Mouse (Mus musculus): ENCODE results near the gene Taok2. TPM values are rescaled to one million over a fixed set of nuclear protein-coding genes. Genes with fewer than 3 reads are reported as not detected.
"Not testable (repeated sequence)": the region's sequence is repeated elsewhere in the genome, so short reads cannot be mapped to it uniquely, and the experiment has no call there.

Taok2 gene
- polyA plus RNA-seq, 1 experiment: 58.5 TPM

DNA sequence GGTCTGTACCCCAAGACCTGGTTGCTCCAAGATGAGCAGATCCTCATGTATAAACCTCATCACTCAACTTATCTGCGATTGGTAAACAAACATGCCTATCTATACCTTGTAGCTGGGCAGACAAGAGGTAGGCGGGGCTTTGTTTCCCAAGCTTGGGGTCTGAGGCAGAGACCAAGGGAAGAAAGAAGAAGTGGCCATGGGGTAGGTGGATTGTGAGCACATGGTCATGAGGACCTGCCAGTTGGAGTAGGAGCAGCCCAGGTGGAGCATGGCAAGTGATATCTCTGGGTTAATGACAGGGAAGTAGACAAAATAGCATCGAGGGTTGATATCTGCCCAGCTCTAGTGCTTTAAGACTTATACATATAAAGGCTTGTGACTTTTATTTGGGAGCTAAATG, 30.3 kb upstream of the Taok2 start:
- H3K4me1 ChIP-seq (ENCODE audit: control insufficient read depth, insufficient read depth, low read length): peaks cover 4% of the 10 kb centered on the region; the same call in 1 of the 2 replicates
- H3K4me3 ChIP-seq (ENCODE audit: insufficient read depth, low read length): no peak overlapping the region
- TF ChIP-seq CTCF (IDR thresholded peaks at IDR 0.05; ENCODE audit: low read depth, low read length): no peak
- no peak for TF ChIP-seq POLR2A (IDR thresholded peaks at IDR 0.05; ENCODE audit: borderline replicate concordance, low read depth, low read length)
- no peak overlapping the region for H3K27ac ChIP-seq (ENCODE audit: insufficient read depth, low read depth, low read length)

DNA sequence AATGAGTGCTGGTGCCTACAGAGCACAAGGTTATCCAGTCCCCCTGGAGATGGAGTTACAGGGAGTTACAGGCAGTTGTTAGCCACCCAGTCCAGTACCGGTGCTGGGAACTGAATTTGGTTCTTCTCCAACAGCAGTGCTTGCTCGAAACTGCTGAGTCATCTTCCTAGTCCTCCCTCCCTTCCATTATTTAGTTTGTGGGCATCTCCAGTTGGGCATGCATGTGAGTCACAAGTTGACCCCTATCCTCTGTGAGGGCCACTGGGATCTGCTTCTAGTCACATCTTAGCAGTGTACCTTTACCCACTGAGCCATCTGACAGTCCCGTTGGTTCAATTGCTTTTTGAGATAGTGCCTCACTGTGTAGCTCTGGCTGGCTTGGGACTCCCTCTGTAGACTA, 21.1 kb upstream of the Taok2 start:
- Histone ChIP-seq H3K4me1 (ENCODE audit: control insufficient read depth, insufficient read depth, low read length) (peaks cover 8% of the 10 kb centered on the region; the same call in 1 of the 2 replicates), H3K27ac (ENCODE audit: insufficient read depth, low read depth, low read length) (no peak overlapping the region), H3K4me3 (ENCODE audit: insufficient read depth, low read length) (no peak overlapping the region)
- TF ChIP-seq POLR2A (IDR thresholded peaks at IDR 0.05; ENCODE audit: borderline replicate concordance, low read depth, low read length) (no peak), CTCF (IDR thresholded peaks at IDR 0.05; ENCODE audit: low read depth, low read length) (no peak)

DNA sequence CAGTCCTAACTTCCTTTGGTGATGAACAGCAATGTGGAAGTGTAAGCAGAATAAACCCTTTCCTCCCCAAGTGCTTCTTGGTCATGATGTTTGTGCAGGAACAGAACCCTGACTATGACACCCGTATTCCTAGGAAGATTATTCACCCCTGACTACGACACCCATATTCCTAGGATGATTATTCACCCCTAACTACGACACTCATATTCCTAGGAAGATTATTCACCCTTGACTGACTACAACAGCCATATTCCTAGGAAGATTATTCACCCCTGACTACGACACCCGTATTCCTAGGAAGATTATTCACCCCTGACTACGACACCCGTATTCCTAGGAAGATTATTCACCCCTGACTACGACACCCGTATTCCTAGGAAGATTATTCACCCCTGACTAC, 15.3 kb upstream of the Taok2 start:
- not testable (repeated sequence) for H3K4me3 ChIP-seq (ENCODE audit: insufficient read depth, low read length); H3K27ac ChIP-seq (ENCODE audit: insufficient read depth, low read depth, low read length)
- peaks cover 17% of the 10 kb centered on the region for H3K4me1 ChIP-seq (ENCODE audit: control insufficient read depth, insufficient read depth, low read length)

DNA sequence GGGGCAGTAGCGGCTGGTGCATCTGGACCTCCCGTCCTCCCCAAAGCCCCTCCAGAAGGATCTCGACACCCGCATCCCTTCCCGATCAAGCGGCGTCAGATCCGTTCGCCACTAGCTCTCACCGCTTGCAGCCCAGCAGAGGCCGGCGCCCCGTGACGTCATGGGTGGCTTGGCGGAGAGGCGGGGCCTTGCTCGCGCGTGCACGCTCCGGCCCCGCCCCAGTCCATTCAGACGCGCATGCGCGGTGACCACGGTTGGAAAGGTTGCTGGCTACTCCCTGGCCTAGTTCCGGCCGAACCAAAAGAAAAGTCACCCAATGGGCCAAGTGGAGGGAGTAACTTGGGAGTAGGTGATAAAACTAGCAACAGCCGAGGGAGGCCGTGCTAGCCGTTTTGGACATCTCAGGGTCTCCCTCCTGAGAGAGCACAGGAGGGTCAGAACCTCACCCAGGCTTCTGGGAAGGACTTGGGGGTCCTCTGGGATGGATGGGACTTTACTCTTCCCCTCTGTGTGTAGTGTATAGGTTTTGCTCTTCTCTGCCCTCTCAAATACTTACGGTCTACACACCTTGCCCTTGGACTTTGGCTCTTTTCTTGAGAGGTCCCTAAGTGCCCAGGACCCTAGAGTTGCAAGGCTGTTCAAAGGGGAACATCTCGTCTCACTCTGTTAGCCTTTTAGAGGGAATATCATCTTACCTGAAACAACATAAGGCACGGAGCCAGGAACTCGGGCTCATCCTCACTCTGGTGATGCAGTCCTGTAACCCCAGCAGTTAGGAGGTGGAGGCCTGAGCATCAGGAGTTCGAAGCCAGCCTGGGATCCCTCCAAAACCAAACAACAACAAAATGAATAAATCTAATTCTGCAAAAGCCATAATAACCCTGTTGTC, 13.8 kb upstream of the Taok2 start:
- H3K27ac ChIP-seq (ENCODE audit: insufficient read depth, low read depth, low read length): peak overlapping the region; percentile 87
- H3K4me1 ChIP-seq (ENCODE audit: control insufficient read depth, insufficient read depth, low read length): peaks cover 23% of the 10 kb centered on the region
- TF ChIP-seq CTCF (IDR thresholded peaks at IDR 0.05; ENCODE audit: low read depth, low read length) (no peak), POLR2A (IDR thresholded peaks at IDR 0.05; ENCODE audit: borderline replicate concordance, low read depth, low read length) (no peak)
- peak overlapping the region; percentile 75 for H3K4me3 ChIP-seq (ENCODE audit: insufficient read depth, low read length)

DNA sequence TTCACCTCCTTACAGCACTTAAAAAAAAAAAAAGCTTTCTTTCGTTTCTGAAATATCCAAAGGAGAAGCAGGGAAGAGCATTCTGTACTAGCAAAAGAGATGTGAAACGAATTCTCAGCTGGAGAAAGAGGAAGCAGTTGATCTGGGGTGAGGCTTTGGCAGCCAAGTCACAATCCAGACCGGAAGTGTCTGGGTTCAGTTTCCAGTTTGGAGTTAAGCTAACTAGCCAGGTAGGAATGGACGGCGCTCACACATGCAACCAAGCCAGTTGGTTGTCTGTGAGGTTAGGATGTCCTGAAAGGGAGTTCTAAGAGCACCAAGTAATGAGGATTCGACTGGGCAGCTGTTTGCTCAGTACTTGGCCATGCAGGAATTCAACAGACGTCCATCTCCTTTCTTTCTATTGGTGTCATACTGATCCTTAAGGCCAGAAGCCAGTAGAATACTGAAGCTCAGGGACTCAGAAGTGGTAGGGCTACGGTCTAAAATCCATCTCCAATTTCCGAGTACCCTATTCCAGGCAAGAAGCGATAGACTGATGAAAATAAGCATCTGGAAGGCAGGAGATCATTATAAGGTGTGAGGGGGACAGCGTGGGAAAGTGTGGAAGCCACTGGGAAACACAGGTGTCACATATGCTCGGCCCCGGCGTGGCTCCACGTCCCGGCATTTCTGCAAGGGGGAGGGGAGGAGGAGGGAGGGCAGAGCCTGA, 13.0 kb upstream of the Taok2 start:
- Histone ChIP-seq H3K4me1 (ENCODE audit: control insufficient read depth, insufficient read depth, low read length) (peaks cover 23% of the 10 kb centered on the region), H3K4me3 (ENCODE audit: insufficient read depth, low read length) (peak overlapping the region; percentile 75), H3K27ac (ENCODE audit: insufficient read depth, low read depth, low read length) (peak overlapping the region; percentile 90)
- TF ChIP-seq CTCF (IDR thresholded peaks at IDR 0.05; ENCODE audit: low read depth, low read length): no peak
- no peak for TF ChIP-seq POLR2A (IDR thresholded peaks at IDR 0.05; ENCODE audit: borderline replicate concordance, low read depth, low read length)

DNA sequence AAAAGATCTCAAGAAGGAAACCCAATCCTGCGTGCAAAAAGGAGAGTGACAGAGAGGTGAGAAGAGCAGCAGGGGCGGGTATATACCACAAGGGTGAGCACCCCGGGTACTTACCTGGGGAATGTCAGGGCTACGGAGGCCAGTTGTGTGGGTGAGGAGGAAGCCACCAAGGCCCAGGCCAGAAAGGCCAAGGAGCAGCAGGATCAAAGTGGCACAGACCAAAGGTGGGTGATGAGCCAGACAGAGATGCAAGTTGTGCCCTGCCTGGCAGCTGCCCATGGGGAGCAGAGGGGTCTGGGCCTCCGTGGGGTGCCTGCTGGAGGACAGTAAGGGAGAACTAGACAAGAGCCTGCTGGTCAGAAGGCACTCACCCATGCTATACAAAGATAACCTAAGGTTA, 12.4 kb upstream of the Taok2 start:
- peaks cover 23% of the 10 kb centered on the region for H3K4me1 ChIP-seq (ENCODE audit: control insufficient read depth, insufficient read depth, low read length)
- TF ChIP-seq CTCF (IDR thresholded peaks at IDR 0.05; ENCODE audit: low read depth, low read length) (no peak), POLR2A (IDR thresholded peaks at IDR 0.05; ENCODE audit: borderline replicate concordance, low read depth, low read length) (no peak)
- H3K27ac ChIP-seq (ENCODE audit: insufficient read depth, low read depth, low read length): peak overlapping the region; percentile 90
- peak overlapping the region; percentile 53 for H3K4me3 ChIP-seq (ENCODE audit: insufficient read depth, low read length)

DNA sequence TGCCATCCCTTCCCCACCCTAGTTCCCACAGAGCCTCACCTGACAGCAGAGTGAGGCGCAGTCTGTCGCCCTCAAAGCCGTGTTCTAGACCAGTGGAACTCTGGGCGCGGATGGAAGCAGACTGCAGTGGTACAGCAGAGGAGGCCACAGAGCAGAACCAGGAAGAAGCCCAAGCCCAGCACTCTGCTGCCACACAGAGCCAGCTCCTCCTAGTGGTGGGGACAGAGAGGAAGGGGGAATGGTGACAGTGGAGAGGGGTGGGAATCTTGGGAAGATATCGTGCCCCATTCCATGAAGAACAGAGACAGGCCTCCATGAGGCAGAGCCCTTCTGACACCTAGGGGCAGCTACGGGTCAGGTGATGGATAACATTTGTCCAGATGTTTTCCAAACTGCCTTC, 4.3 kb upstream of the Taok2 start:
- H3K4me3 ChIP-seq (ENCODE audit: insufficient read depth, low read length): no peak overlapping the region
- H3K4me1 ChIP-seq (ENCODE audit: control insufficient read depth, insufficient read depth, low read length): peaks cover 9% of the 10 kb centered on the region
- TF ChIP-seq CTCF (IDR thresholded peaks at IDR 0.05; ENCODE audit: low read depth, low read length): peak; percentile 53; the same call in 1 of the 2 replicates
- TF ChIP-seq POLR2A (IDR thresholded peaks at IDR 0.05; ENCODE audit: borderline replicate concordance, low read depth, low read length): no peak
- H3K27ac ChIP-seq (ENCODE audit: insufficient read depth, low read depth, low read length): no peak overlapping the region

DNA sequence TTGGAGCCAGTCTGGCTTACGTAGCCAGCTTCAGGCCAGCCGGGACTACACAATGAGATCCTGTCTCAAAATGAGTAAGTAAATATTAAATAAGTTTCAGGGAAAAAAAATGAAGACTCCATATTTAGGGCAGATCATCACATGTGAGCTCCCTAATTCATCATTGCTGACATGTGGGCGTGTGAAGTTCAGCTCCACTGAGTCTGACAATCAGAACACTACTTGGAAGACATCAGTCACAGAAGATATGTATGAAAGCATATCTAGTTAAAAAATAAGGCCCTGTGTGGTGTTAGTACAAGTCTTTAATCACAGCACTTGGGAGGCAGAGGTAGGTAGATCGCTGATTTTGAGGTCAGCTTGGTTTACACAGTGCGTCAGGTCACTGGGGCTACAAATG, 2.8 kb upstream of the Taok2 start:
- Histone ChIP-seq H3K4me3 (ENCODE audit: insufficient read depth, low read length) (no peak overlapping the region), H3K27ac (ENCODE audit: insufficient read depth, low read depth, low read length) (no peak overlapping the region), H3K4me1 (ENCODE audit: control insufficient read depth, insufficient read depth, low read length) (peaks cover 18% of the 10 kb centered on the region)
- TF ChIP-seq CTCF (IDR thresholded peaks at IDR 0.05; ENCODE audit: low read depth, low read length) (no peak), POLR2A (IDR thresholded peaks at IDR 0.05; ENCODE audit: borderline replicate concordance, low read depth, low read length) (no peak)

DNA sequence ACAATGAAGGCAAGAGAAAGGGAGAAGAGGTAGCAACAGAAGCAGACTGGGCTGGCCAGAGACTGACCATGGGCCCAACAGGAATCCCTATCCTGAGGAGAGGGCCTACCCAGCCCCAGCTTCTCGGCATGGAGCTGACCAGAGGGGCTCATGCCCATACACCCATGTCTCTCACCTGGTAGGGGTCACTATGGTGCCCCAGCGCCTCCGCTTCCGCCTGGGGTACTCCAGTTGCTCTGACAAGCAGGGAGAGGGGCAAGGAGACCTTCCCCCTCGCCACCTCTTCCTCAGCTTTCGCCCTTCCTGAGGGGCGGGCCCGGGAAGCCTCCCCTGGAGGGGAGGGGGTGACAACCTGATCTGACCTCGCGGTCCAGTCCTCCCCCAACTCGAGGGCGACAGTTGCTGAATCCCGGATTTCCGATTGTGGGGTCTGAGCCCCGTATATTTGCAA, 747 bp downstream of the Taok2 start:
- TF ChIP-seq CTCF (IDR thresholded peaks at IDR 0.05; ENCODE audit: low read depth, low read length) (no peak), POLR2A (IDR thresholded peaks at IDR 0.05; ENCODE audit: borderline replicate concordance, low read depth, low read length) (no peak)
- peak overlapping the region; percentile 70 for H3K27ac ChIP-seq (ENCODE audit: insufficient read depth, low read depth, low read length)
- H3K4me1 ChIP-seq (ENCODE audit: control insufficient read depth, insufficient read depth, low read length): peaks cover 27% of the 10 kb centered on the region
- peak overlapping the region; percentile 75 for H3K4me3 ChIP-seq (ENCODE audit: insufficient read depth, low read length)

DNA sequence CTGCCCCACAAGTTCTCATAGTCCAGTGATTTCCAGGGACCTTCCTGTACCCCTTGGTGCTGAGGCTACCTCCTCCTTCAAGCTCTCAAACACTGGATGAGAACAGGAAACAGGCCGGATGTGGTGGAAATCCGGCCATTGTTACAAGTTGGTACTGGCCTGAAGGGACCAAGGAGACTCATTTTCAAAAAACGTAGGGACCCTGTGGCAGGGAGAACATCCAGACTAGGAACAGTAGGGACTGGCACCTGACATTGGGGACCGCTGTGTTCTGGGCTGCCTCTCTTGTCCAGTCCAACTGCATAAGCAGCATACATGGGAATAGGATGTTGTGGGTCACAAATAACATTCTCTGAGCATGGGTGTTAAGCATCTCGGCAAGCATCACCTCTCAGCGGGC, 3.5 kb downstream of the Taok2 start:
- TF ChIP-seq POLR2A (IDR thresholded peaks at IDR 0.05; ENCODE audit: borderline replicate concordance, low read depth, low read length): no peak
- TF ChIP-seq CTCF (IDR thresholded peaks at IDR 0.05; ENCODE audit: low read depth, low read length): no peak
- Histone ChIP-seq H3K27ac (ENCODE audit: insufficient read depth, low read depth, low read length) (no peak overlapping the region), H3K4me1 (ENCODE audit: control insufficient read depth, insufficient read depth, low read length) (peaks cover 41% of the 10 kb centered on the region), H3K4me3 (ENCODE audit: insufficient read depth, low read length) (no peak overlapping the region)

All from bone marrow macrophage, adult 2 months (primary cell).